Mouse (Mus musculus) bone marrow, adult 2 months (tissue): ENCODE results near the gene Ptcd1.

ENCODE experiments used
- CTCF ChIP-seq: fragments of 200-500 bp; IDR thresholded peaks from 2 replicates; pipeline ENCODE4 v1.5.1; 2011; ENCODE audit warnings: low read length, control low read depth; ENCODE audit not compliant: control insufficient read depth, insufficient read depth
- POLR2A ChIP-seq: fragments of 200-500 bp; IDR thresholded peaks from 2 replicates; pipeline ENCODE4 v1.6.1; 2011; ENCODE audit warnings: low read depth, mild to moderate bottlenecking, control low read depth, low read length, borderline replicate concordance; ENCODE audit not compliant: control insufficient read depth

GRCm38 (mm10) chr5:145119385-145119784 lies 47.5 kb downstream of the Ptcd1 start:
- TF ChIP-seq POLR2A (no peak), CTCF (peak; percentile 67)
